Mouse (Mus musculus): ENCODE data around the gene Slc6a8.

Gene Slc6a8

GRCm38 (mm10) chrX:73672879-73673618 lies at the start of gene Slc6a8:
Gene Slc6a8, plus strand, starts transcription at chrX:73673150.
- DNase-seq (ENCODE audit: low read depth) = no peak

- no peak for DNase-seq (ENCODE audit: low read depth)
Observed at GRCm38 (mm10) chrX:73626981-73627380, 46.0 kb upstream of the Slc6a8 start.

GRCm38 (mm10) chrX:73635425-73635824 lies 37.5 kb upstream of the Slc6a8 start:
- DNase-seq (ENCODE audit: low read depth) = no peak

GRCm38 (mm10) chrX:73637415-73637814 lies 35.5 kb upstream of the Slc6a8 start:
- no peak for DNase-seq (ENCODE audit: low read depth)

DNA sequence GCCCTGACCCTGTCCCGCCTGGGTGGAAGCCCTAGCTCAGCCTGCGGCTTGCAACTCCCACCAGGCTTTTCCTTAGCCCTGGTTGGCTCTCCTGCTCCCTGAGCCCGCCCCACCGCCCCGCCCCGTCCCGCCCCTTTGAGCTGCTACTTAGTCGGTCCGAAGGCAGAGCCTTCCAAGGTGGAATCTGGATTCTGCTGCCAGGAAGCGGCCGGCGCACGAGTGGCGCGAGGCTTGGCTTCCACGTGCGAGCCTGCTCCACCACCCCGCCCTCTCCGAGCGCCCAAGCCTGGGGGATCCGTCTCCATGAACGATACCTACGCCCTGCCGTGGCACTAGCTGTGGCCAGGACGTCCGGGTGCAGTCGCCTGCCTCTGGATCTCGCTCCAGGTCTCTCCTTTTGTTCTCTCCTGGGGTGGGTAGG lies 33.7 kb upstream of the Slc6a8 start, which contains the start of gene Dusp9:
Dusp9 (plus strand) TSS at position 165 of the 421 bp plus-strand sequence.
- peak; percentile 24 for DNase-seq (ENCODE audit: low read depth)

- DNase-seq (ENCODE audit: low read depth) = no peak
Observed at GRCm38 (mm10) chrX:73639901-73640469, 33.0 kb upstream of the Slc6a8 start.

DNA sequence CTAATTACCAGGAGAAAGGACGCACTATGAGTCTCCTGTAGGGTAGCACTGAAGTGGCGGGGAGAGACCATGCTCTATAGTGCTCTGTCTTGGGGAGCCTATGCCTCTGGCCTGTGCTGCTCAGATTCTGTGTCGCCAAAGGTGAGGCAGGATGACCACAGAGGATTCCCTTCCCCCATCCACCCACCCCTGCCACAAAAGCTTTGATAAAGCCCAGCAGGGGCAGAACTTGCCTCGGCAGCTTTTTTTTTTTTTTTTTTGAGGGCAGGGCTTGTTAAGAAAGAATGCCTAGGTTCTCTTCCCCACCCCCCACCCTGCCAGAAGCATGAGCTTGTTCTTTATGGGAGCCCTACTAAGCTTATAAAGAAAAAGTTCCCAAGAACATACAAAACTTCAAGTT lies 27.8 kb upstream of the Slc6a8 start:
- DNase-seq (ENCODE audit: low read depth) = no peak

DNA sequence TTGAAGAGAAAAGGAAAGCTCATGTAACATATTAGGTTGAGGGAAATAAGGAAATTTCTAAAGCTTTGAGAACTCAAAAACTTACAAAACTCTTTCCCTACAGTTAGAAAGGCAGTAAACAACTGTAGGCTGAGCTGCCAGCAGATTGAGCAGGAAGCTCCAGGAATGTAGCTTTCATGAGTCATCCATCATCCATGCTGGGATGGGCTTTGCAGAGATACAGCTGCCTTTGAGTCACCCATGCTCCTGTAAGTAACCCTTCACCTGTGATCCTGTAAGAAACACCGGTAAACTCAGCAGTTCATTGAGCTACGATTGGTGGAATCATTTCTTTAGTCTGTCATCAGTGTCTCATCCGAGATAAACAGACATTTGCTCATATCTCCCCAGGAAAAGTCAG lies 22.1 kb upstream of the Slc6a8 start:
- DNase-seq (ENCODE audit: low read depth) = no peak

DNA sequence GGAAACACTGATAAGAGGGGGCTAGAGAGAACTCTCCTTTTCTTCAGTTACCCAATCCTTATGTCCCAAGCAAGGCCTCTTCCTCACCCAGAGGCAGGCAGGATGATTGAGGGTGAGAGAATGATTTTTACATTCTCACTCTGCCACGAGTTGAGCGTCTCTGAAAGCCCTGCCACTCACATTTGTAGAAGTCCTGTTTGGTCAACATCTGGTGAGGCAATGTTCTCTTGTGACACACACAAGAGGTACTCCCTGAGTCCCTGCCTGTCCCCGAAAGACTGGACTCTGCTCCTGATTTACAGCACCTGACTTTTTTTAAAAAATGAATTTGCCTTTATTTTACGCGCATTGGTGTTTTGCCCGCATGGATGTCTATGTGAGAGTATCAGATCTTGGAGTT lies 19.6 kb upstream of the Slc6a8 start:
- no peak for DNase-seq (ENCODE audit: low read depth)

GRCm38 (mm10) chrX:73654177-73654576 lies 18.8 kb upstream of the Slc6a8 start:
- peak; percentile 61 for DNase-seq (ENCODE audit: low read depth)

GRCm38 (mm10) chrX:73655529-73655928 lies 17.4 kb upstream of the Slc6a8 start:
- no peak for DNase-seq (ENCODE audit: low read depth)

- DNase-seq (ENCODE audit: low read depth) = no peak
Observed at GRCm38 (mm10) chrX:73658391-73658790, 14.6 kb upstream of the Slc6a8 start.

GRCm38 (mm10) chrX:73658936-73659574 lies 13.9 kb upstream of the Slc6a8 start:
- no peak for DNase-seq (ENCODE audit: low read depth)

DNA sequence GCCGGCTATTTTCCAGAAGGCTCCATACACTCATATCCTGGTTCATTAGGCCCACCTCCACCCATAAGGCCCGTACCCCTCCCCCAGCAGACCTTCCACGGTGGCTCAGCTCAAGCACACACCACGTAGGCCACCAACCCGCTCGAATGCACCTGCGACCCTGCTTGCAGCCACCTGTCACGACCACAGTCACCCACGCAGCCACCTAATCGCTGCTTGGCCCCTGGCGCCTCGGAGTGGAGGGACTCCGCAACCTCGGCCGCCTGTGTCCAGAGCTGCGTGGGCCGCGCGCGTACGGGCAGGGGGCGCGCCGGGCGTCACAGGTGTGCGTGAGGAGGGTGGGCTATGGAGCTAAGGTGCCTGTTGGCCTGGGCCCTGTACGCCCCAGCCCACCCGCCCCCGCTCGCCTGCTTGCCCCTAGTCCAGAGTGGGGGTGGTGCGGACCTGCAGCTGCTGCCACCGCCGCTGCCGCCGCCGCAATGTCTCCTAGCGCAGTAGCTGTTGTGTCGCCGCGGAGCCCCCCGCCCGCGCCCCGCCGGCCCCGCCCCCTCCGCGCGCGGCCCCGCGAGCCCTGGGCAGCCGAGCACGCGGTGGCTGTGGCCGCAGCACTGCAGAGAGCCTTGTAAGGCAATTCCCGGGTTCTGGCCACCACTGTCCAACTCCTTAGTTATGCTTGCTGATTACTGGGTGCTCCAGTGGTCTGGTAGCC lies 13.2 kb upstream of the Slc6a8 start, which contains the start of gene Pnck:
Pnck (minus strand) TSS at position 543 of the 709 bp plus-strand sequence.
- no peak for DNase-seq (ENCODE audit: low read depth)

DNA sequence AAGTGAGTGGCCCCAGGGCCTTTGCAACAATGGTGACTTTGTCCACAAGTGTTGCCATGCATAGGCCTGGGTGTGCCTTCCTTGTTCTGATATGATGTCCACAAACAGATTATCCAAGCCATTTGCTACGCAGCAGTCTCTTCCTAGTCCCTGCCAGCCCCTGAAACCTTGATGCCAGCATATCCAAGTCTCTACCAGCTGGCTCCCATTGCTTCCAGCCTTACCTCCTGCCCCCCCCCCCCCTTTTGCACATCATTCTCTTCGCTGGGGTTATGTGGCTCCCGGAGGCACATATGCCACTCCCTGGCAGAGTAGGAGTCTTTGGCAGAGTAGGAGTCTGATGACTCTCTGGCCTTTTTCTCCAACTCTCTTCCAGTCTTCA lies 12.7 kb upstream of the Slc6a8 start:
- DNase-seq (ENCODE audit: low read depth) = no peak

DNA sequence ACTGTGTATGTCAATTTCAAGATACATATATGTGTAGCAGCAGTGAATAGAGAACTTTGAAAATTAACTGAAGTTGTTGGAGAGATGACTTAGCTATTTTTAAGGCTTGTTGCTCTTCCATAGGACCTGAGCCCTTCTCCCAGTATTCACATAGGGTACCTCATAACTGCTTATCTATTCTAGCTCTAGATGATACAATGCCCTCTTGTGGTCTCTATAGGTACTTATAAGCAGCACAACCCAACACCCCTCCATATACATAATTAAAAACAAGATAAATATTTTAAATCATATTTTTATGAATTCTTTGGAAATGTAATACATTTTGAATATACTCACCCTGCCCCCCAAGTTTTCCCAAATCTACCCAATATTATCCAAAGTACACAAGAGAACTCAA lies 9.8 kb upstream of the Slc6a8 start:
- DNase-seq (ENCODE audit: low read depth) = no peak

DNA sequence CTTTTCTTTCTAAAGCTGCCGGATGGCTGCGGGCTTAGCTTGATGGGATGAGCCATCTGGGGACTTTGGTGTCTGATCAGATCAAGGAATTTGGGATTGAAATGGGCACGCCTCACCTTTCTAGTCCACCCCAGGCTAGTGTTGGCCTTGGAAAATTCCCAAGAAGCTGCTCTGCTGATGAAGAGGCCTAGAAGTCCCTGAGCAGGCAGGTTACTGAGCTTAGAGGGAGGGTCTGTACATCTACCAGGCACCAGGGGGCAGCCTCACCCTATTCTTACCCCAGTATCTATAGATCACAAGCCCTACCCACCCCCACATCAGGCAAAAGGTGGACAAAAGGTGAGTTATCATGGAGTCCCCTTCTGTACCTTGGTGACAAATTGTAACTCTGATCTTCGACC lies 919 bp upstream of the Slc6a8 start:
- DNase-seq (ENCODE audit: low read depth) = no peak

- DNase-seq (ENCODE audit: low read depth) = no peak
Observed at GRCm38 (mm10) chrX:73673619-73673967, 643 bp downstream of the Slc6a8 start.

DNA sequence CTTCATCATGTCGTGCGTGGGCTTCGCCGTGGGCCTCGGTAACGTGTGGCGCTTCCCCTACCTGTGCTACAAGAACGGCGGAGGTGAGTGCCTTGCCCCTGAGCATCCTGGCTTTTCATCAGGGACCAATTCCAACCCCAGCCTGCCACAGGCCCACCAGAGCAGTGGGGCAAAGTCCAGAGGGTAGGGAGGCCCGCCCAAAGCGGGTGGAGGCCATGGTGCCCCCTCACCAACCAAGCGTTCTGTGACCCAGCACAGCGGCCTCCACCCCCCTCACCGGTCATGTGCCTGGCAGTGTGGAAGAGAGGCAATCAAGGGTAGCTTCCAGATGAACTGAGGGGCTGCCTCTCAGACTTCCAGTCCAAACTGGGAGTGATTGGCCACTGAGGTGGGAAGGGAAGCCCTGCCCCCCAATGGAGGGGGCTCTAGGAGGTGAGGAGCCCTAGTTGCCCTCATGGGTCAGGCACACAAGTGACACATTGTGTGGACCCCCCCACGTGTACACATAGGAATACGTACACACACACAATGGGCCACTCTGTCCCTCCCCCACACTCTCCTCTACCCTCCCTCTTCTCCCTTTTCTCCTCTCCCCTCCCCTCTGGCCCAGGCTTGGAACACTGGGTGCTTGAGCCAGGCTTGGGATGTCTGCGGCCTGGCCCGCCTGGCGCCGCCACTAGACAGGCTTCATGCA lies 1.2 kb downstream of the Slc6a8 start:
- DNase-seq (ENCODE audit: low read depth) = no peak

- DNase-seq (ENCODE audit: low read depth) = no peak
Observed at GRCm38 (mm10) chrX:73675231-73675630, 2.3 kb downstream of the Slc6a8 start.

DNA sequence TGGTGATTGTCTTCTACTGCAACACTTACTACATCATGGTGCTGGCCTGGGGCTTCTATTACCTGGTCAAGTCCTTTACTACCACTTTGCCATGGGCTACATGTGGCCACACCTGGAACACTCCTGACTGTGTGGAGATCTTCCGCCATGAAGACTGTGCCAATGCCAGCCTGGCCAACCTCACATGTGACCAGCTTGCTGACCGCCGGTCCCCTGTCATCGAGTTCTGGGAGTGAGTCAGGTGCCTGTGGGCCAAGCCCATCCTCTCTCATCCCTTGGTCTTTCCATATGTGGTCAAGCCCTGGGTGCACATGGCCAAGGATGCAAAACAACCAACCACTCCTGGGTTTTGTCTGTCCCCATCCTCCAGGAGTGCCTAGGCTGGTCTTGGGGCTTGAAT lies 3.7 kb downstream of the Slc6a8 start:
- DNase-seq (ENCODE audit: low read depth) = no peak

DNA sequence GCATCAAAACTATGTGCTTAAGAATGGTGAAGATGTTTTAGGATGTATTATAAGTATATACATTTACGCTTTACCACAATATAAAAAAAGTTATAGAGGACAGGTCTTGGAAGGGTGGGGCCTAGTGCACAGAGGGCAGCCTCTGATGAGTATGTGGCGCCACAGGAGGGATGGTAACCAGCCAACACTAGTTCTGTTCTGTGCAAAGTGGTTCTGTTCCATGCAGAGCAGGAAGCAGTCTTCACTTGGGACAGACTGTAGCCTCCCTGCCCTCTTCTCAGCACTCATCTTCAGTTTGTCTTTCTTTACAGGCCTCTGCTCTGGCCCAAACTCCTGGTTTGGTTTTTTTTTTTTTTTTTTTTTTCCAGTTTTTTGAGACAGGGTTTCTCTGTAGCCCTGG lies 11.2 kb downstream of the Slc6a8 start:
- DNase-seq (ENCODE audit: low read depth) = no peak

All from c-Kit-positive CD71-positive TER-119-negative erythroid progenitor cells, embryonic 14.5 days (primary cell).